Mouse (Mus musculus) cerebellum, postnatal 25 days (tissue): ENCODE measurements around the gene Strip2.

Experiments used
- DNase-seq, 2 experiments: peaks; one replicate each; pipeline ENCODE4 v3.0.0; 2021; ENCODE audit warnings: mixed read lengths in 2 of 2

Gene Strip2

GRCm38 (mm10) chr6:29916530-29917382, at the start of gene Strip2:
TSS of gene Strip2 (plus strand) at chr6:29917012.
- DNase-seq, result peak; percentile 98 to 99

- DNase-seq, result no peak
Measured at GRCm38 (mm10) chr6:29868341-29868895, 48.4 kb upstream of the Strip2 start.

- no peak for DNase-seq
Measured at GRCm38 (mm10) chr6:29873654-29874053, 43.2 kb upstream of the Strip2 start.

GRCm38 (mm10) chr6:29875576-29875975, 41.2 kb upstream of the Strip2 start:
- DNase-seq, result peak; percentile 23 to 38

GRCm38 (mm10) chr6:29876782-29877181, 40.0 kb upstream of the Strip2 start:
- no peak for DNase-seq

GRCm38 (mm10) chr6:29879579-29879978, 37.2 kb upstream of the Strip2 start:
- DNase-seq, result no peak

GRCm38 (mm10) chr6:29880796-29881195, 36.0 kb upstream of the Strip2 start:
- no peak for DNase-seq

- no peak for DNase-seq
Measured at GRCm38 (mm10) chr6:29881936-29882335, 34.9 kb upstream of the Strip2 start.

GRCm38 (mm10) chr6:29882870-29883269, 33.9 kb upstream of the Strip2 start:
- no peak for DNase-seq

GRCm38 (mm10) chr6:29891151-29891550, 25.7 kb upstream of the Strip2 start:
- no peak for DNase-seq

GRCm38 (mm10) chr6:29896976-29897375, 19.8 kb upstream of the Strip2 start:
- no peak for DNase-seq

- DNase-seq, result no peak
Measured at GRCm38 (mm10) chr6:29901450-29901849, 15.4 kb upstream of the Strip2 start.

- no peak for DNase-seq
Measured at GRCm38 (mm10) chr6:29902256-29902655, 14.6 kb upstream of the Strip2 start.

GRCm38 (mm10) chr6:29903343-29903914, 13.4 kb upstream of the Strip2 start:
- no peak for DNase-seq

- no peak for DNase-seq
Measured at GRCm38 (mm10) chr6:29904281-29904680, 12.5 kb upstream of the Strip2 start.

GRCm38 (mm10) chr6:29910631-29911030, 6.2 kb upstream of the Strip2 start:
- peak; percentile 19 to 45 for DNase-seq

GRCm38 (mm10) chr6:29913673-29914072, 3.1 kb upstream of the Strip2 start:
- no peak for DNase-seq

- DNase-seq, result no peak
Measured at GRCm38 (mm10) chr6:29914136-29914535, 2.7 kb upstream of the Strip2 start.

- DNase-seq, result no peak
Measured at GRCm38 (mm10) chr6:29915836-29916235, 976 bp upstream of the Strip2 start.

- DNase-seq, result peak in 1 of 2 experiments; percentile 69
Measured at GRCm38 (mm10) chr6:29917383-29917720, 540 bp downstream of the Strip2 start.

GRCm38 (mm10) chr6:29917947-29918346, 1.1 kb downstream of the Strip2 start:
- no peak for DNase-seq

- DNase-seq, result peak; percentile 76 to 80
Measured at GRCm38 (mm10) chr6:29923501-29923900, 6.7 kb downstream of the Strip2 start.

GRCm38 (mm10) chr6:29925594-29926219, 8.9 kb downstream of the Strip2 start:
- no peak for DNase-seq

- DNase-seq, result no peak
Measured at GRCm38 (mm10) chr6:29930087-29930486, 13.3 kb downstream of the Strip2 start.
